Mouse (Mus musculus) inflammation-experienced regulatory T-cells, adult 6 months (primary cell): Measurements from ENCODE around the gene Cend1. TPM values are rescaled to one million over a fixed set of nuclear protein-coding genes. Genes with fewer than 3 reads are reported as not detected.
"Not testable (repeated sequence)": the region's sequence is repeated elsewhere in the genome, so short reads cannot be mapped to it uniquely, and the experiment has no call there.

ENCODE experiments used
- ATAC-seq: one replicate; pipeline ENCODE4 v1.8.0; 2017
- polyA plus RNA-seq, 3 experiments: library from polyadenylated mRNA; unstranded; fragments of 100-300 nt; shearing (Covaris generic); gene quantifications; one replicate each; pipeline ENCODE4 v1.2.1; 2017

Cend1 gene
- polyA plus RNA-seq, 3 experiments from 2014 or later, result 1.7 TPM; not detected in 2

- ATAC-seq, result no peak
Measured at GRCm38 (mm10) chr7:141464603-141465201, 35.4 kb upstream of the Cend1 start.

DNA sequence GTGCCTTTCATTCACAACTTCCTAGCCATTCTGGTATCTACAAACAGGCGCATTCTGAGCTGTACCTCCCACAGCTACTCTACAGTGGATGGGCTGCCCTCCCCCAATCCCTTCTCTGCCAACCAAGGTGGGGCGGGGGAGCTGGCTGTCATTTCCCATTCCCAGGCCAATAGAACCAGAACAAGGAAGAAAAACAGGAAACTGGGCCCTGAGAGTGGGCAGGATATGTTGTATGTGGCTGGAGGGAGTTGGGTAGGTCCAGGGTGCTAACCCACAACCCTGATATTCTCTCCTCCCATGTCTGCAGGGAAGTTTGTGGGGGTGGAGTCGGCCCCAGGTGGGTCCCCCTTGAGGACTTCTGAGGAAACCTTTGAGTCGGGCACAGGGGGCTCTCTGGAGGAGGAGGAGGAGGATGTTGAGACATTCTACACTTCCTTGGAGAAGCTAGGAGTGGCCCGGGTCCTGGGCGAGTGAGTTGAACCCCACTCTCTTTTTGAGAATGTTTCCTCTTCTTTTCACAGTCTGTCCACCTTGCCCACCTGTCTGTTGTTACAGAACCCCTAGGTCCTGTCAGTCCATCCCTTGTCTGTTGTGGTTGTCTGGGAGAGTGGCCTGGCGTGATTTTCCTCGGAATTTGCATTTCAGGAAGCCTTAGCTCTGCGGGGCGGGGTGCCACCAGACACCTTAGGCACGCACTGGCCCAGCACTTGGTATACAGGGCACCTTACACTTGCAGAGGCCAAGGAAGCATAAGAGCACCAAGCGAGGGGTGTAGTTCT, 34.7 kb upstream of the Cend1 start:
- ATAC-seq, result no peak

DNA sequence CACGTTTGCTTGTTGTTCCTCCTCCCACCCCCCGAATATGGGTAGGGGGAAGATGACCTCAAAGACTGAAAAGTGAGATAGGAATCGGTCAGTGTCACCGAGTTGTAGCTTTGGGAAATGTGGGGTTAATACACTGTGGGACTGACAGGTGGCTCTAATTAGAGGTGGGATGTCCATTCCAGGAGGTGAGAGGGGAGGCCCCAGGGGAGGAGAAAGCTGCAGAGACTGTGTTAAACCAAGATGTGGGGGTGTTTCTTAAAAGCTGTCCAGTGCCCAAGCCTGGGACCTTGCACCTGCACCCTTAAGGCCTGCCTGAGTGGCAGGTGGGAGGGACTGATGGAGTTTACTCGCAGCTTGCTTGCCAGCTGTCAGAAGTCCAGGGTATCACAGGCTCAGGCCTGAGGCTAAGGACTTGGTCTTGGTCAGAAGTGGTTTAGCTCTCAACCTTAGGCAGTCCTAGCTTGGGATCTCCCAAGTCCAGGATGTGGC, 33.1 kb upstream of the Cend1 start:
- no peak for ATAC-seq

DNA sequence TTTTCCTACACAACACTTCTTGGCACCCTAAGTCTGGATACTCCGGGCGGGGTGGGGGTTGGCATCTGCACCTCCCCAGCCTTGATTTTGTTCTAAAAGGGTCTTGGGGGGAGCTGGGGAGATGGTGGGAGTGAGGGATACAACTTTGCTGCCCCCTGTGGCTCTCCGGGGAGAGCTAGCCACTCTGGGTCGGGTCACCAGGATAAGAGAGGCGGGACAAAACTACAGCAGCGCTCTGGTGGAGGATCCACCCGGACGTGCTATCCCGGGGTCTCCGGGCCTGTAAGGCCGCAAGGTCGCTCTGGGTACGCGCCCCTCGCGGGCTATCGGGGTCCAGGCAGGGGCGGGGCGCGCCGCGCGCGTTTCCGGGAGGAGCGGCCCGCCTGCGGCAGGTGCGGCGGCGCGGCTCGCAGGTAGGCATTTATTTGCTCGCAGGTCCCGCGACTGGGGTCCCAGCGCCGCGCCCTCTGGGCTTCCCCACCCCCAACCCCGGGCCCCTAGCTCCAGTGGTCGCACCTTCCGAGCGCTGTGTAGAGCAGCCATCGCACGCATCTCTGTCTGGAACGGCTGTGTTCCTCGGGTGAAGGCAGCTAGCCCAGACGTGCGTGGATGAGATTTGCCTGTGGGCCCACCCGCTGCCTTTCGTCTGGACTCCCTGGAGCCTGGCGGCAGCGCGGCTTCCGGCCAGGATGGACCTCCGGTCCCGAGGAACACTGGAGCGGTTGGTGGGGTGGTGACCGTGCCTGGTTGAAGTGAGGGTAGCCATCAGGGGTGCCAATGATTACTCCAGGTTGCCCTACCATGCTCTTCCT, 32.4 kb upstream of the Cend1 start:
- ATAC-seq, result no peak

- ATAC-seq, result no peak
Measured at GRCm38 (mm10) chr7:141460391-141461113, 31.3 kb upstream of the Cend1 start, which contains the start of gene Cracr2b. Cracr2b (plus strand) TSS chr7:141461094.

DNA sequence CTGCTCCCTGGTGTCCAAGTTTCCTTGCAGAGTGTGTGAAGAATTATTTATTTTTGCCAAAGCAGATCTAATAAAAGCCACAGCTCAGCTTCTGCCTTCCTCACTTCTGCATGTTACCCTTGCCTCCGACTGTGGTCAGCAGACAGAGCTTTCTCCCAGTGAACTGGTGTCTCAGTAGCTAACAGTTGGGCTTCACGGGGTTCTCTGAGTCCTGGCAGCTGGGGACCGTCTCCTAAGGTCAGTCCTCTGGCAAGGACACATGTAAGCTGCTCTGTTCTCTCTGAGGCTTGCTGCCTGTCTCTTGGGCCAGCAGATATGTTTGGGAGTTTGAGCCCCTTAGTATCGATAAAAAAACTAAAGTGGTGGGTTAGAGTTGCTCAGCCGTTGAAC, 30.7 kb upstream of the Cend1 start:
- ATAC-seq, result no peak

DNA sequence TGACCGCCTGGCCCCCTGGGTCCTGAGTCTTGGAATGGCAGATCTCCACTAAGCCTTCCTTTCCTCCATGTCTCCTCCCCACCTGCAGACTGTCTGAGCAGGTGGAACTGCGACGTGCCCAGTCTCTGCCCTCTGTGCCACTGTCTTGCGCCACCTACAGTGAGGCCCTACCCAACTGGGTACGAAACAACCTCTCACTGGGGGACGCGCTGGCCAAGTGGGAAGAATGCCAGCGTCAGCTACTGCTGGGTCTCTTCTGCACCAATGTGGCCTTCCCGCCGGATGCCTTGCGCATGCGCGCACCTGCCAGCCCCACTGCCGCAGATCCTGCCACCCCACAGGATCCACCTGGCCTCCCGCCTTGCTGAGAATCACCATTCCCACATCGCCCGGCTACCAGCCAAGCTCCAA, 30.0 kb upstream of the Cend1 start:
- no peak for ATAC-seq

- no peak for ATAC-seq
Measured at GRCm38 (mm10) chr7:141458661-141459060, 29.4 kb upstream of the Cend1 start.

- no peak for ATAC-seq
Measured at GRCm38 (mm10) chr7:141457986-141458660, 28.8 kb upstream of the Cend1 start.

GRCm38 (mm10) chr7:141457236-141457635, 27.9 kb upstream of the Cend1 start:
- ATAC-seq, result no peak

GRCm38 (mm10) chr7:141456739-141457138, 27.4 kb upstream of the Cend1 start:
- no peak for ATAC-seq

DNA sequence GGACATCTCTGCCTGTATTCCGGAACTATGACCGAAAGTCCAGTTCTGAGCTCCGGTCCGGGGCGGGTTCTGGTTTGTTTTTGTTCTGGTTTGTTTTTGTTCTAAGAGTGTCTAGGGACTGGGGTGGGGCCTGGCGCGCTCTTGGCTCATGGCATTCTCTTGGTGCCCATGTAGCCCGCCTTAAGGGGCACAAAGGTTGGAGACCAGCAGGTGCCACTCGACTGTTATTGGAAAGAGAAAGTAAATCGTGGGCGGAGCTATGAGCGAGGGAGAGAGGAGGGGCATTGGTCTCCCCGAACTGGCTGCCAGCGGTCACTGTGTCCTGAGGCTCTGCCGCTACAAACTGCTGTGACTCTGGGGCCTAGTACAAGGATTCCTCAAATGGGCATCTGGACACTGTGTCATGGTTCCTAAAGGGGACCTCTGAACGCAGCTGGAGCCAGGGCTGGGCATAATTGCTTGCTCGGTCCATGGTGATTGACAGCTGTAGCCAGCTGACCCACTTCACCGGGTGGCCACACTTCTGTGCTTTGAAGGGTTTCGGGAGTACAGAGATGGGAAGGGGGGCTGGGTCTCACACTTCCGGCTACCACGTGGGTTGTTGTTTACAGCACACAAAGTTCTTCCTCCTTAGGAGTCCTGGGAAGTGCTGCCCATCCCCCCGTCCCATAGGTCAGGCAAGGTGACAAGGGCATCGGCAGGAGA, 26.5 kb upstream of the Cend1 start:
- peak; percentile 39 for ATAC-seq

- ATAC-seq, result peak; percentile 88
Measured at GRCm38 (mm10) chr7:141454967-141455551, 25.8 kb upstream of the Cend1 start, which contains the start of gene Pnpla2. Pnpla2 (plus strand) TSS chr7:141455198.

- ATAC-seq, result no peak
Measured at GRCm38 (mm10) chr7:141453636-141454035, 24.3 kb upstream of the Cend1 start.

DNA sequence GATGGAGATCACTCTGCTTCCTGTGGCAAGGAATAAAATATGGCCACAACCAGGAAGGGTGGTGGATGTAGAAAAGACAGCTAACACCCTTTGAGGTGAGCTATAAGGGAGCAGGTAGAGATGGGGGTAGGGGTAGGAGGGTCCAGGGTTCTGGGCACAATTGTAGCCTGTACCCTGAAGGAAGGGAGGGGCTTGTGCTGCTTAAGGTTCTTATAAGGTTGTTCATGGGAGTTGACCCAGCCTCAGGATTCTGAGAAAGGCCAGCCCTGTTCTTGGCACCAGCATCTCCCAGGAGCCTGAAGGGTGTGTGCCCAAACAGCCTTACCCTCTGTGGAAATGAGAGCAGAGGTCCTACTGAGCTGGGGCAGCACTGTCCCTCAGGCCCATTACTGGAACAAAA, 22.6 kb upstream of the Cend1 start:
- ATAC-seq, result no peak

DNA sequence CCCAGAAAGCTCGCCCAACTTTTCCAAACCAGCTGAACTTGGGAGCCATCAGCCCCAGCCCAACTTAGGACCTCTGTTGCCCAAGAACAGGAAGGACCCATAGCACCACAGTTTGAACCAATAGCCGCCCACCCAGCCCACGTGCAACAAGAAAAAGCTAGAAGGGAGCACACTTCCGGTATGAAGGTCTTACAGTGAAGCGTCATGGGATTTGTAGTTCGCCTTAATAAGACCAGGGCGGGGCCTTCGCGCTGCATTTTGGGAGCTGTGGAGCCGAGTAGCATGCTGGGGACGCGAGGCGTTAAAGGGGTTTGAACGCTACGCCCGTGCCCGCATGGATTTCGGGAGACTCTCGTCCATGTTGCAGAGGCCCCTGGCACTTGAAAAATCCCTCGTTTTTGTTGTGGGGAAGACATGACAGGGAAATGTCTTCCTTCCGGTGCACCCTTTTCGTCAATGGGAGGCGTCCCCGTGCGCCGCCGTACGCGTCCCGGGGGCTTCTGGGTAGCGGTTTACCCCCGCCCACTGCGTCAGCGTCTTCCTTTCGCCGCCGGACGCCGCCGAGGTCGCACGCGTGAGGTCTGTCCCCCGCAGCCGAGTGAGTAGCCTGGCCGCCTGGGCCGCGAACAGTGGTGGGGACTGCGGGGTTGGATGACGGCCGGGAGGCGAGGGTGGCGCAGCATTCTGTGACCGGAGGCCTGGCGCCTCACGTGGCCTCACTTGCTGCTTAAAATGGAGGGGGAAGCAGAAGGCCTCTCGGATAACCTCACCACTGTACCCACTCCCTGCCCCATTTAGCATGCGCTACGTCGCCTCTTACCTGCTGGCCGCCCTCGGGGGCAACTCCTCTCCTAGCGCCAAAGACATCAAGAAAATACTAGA, 18.1 kb upstream of the Cend1 start, which contains the start of gene Rplp2:
Rplp2 (plus strand) TSS at position 261 of the 882 bp plus-strand sequence.
- peak; percentile 89 for ATAC-seq

DNA sequence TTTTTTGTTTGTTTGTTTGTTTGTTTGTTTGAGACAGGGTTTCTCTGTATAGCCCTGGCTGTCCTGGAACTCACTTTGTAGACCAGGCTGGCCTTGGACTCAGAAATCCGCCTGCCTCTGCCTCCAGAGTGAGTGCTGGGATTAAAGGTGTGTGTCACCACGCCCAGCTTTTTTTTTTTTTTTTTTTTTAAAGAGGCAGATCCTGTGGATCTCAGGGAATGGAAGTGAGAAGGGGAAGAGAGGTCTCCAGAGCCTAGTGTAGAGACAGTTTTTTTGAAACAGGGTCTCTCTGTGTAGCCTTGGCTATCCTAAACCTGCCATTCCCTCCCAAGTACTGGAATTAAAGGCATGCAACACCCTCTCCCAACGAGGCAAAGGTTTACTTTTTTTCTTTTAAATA, 17.1 kb upstream of the Cend1 start:
- not testable (repeated sequence) for ATAC-seq

GRCm38 (mm10) chr7:141443828-141444237, 14.5 kb upstream of the Cend1 start, which contains the start of gene Pidd1:
Pidd1 (minus strand) TSS chr7:141444025.
- ATAC-seq, result peak; percentile 36

GRCm38 (mm10) chr7:141443081-141443821, 14.0 kb upstream of the Cend1 start:
- no peak for ATAC-seq
